Mouse (Mus musculus): ENCODE results near the gene Pkib. TPM values are rescaled to one million over a fixed set of nuclear protein-coding genes. Genes with fewer than 3 reads are reported as not detected.

Gene Pkib
- polyA plus RNA-seq (2017; shearing (Covaris generic)) = 1 to 10 TPM in 1 of 2 experiments, under 1 TPM in 1; 0.81 to 1.2 TPM

GRCm38 (mm10) chr10:57631896-57632867 lies at the start of gene Pkib:
Gene Pkib, plus strand, starts transcription at chr10:57631981.

GRCm38 (mm10) chr10:57784876-57785150 lies 153.0 kb downstream of the Pkib start, which contains the start of gene Fabp7:
Gene Fabp7, plus strand, starts transcription at chr10:57784881.

Other genes starting within 250 kb of the Pkib start
- 1 to 10 TPM; 2.5 to 6.9 TPM for gene Hsf2, start 145.6 kb upstream of the Pkib start, polyA plus RNA-seq (2017; shearing (Covaris generic))
- gene Serinc1, start 99.5 kb upstream of the Pkib start, polyA plus RNA-seq (2017; shearing (Covaris generic)) = 100 to 1,000 TPM in 1 of 2 experiments, 10 to 100 TPM in 1; 90.3 to 135 TPM
- gene Fabp7, start 152.9 kb downstream of the Pkib start, polyA plus RNA-seq (2017; shearing (Covaris generic)) = not detected
- gene Smpdl3a, start 162.4 kb downstream of the Pkib start, polyA plus RNA-seq (2017; shearing (Covaris generic)) = 100 to 1,000 TPM; 124 to 221 TPM

Data from activated CD4-positive, CD25-positive, alpha-beta regulatory T cell (primary cell).